Mouse (Mus musculus): ENCODE results near the gene Ang. TPM values are rescaled to one million over a fixed set of nuclear protein-coding genes. Genes with fewer than 3 reads are reported as not detected.

Ang gene
- total RNA-seq, 2 experiments from 2014 or later, result 14.3 to 22.4 TPM

- no peak for DNase-seq
Observed at GRCm38 (mm10) chr14:51129624-51129975, 38.6 kb downstream of the Ang start.

GRCm38 (mm10) chr14:51130315-51130940, 39.5 kb downstream of the Ang start:
- no peak for DNase-seq

- DNase-seq, result no peak
Observed at GRCm38 (mm10) chr14:51131086-51131815, 40.3 kb downstream of the Ang start.

- DNase-seq, result no peak
Observed at GRCm38 (mm10) chr14:51132372-51132771, 41.4 kb downstream of the Ang start.

- DNase-seq, result no peak
Observed at GRCm38 (mm10) chr14:51140342-51140741, 49.4 kb downstream of the Ang start.

GRCm38 (mm10) chr14:51142119-51142518, 51.2 kb downstream of the Ang start:
- DNase-seq, result no peak

- no peak for DNase-seq
Observed at GRCm38 (mm10) chr14:51142568-51142967, 51.6 kb downstream of the Ang start.

- no peak for DNase-seq
Observed at GRCm38 (mm10) chr14:51143287-51143686, 52.3 kb downstream of the Ang start.

GRCm38 (mm10) chr14:51143937-51144336, 53.0 kb downstream of the Ang start:
- no peak for DNase-seq

- DNase-seq, result no peak
Observed at GRCm38 (mm10) chr14:51144451-51144850, 53.5 kb downstream of the Ang start.

GRCm38 (mm10) chr14:51145521-51145920, 54.6 kb downstream of the Ang start:
- DNase-seq, result no peak

- DNase-seq, result no peak
Observed at GRCm38 (mm10) chr14:51146685-51147084, 55.7 kb downstream of the Ang start, which contains the start of gene Rnase1. Gene Rnase1 (minus strand): TSS chr14:51146785.

- DNase-seq, result no peak
Observed at GRCm38 (mm10) chr14:51148006-51148405, 57.1 kb downstream of the Ang start.

GRCm38 (mm10) chr14:51149164-51149563, 58.2 kb downstream of the Ang start:
- DNase-seq, result no peak

GRCm38 (mm10) chr14:51150206-51150831, 59.4 kb downstream of the Ang start:
- no peak for DNase-seq

Other genes with a start within 250 kb of the Ang start
- gene Tep1, start 220.6 kb upstream of the Ang start, total RNA-seq (2021), result 10 to 100 TPM; 18.8 to 26.2 TPM
- 1 to 10 TPM; 2.1 to 7.9 TPM for gene Klhl33, start 193.6 kb upstream of the Ang start, total RNA-seq (2021)
- gene Osgep, start 166.3 kb upstream of the Ang start, total RNA-seq (2021), result 10 to 100 TPM; 62.7 to 76.7 TPM
- gene Apex1, start 166.2 kb upstream of the Ang start, total RNA-seq (2021), result 10 to 100 TPM; 69.9 to 71.6 TPM
- 10 to 100 TPM; 41.0 to 46.3 TPM for gene Pip4p1, start 160.3 kb upstream of the Ang start, total RNA-seq (2021)
- gene Pnp, start 160.1 kb upstream of the Ang start, total RNA-seq (2021), result 10 to 100 TPM; 36.8 to 53.0 TPM
- 10 to 100 TPM; 37.1 to 48.5 TPM for gene Gm49342, start 146.6 kb upstream of the Ang start, total RNA-seq (2021)
- 1 to 10 TPM; 2.1 to 2.7 TPM for gene Pnp2, start 135.2 kb upstream of the Ang start, total RNA-seq (2021)
- under 1 TPM; 0.24 to 0.33 TPM for gene Rnase10, start 83.4 kb upstream of the Ang start, total RNA-seq (2021)
- gene Rnase9, start 49.3 kb upstream of the Ang start, total RNA-seq (2021), result not detected
- not detected for gene Rnase11, start 41.0 kb upstream of the Ang start, total RNA-seq (2021)
- not detected for gene Rnase12, start 33.5 kb upstream of the Ang start, total RNA-seq (2021)
- not detected for gene Olfr750, start 16.7 kb upstream of the Ang start, total RNA-seq (2021)
- gene Rnase4, start 73 bp upstream of the Ang start, total RNA-seq (2021), result 100 to 1,000 TPM in 1 of 2 experiments, 10 to 100 TPM in 1; 78.4 to 110 TPM
- gene Eddm3b, start 23.3 kb downstream of the Ang start, total RNA-seq (2021), result not detected
- 1 to 10 TPM; 1.6 to 2.0 TPM for gene Rnase6, start 32.8 kb downstream of the Ang start, total RNA-seq (2021)
- gene Rnase1, start 55.6 kb downstream of the Ang start, total RNA-seq (2021), result not detected
- gene Rnase2b, start 71.1 kb downstream of the Ang start, total RNA-seq (2021), result not detected
- not detected for gene Ang2, start 108.0 kb downstream of the Ang start, total RNA-seq (2021)
- not detected for gene Ear14, start 112.2 kb downstream of the Ang start, total RNA-seq (2021)
- gene Rnase2a, start 165.0 kb downstream of the Ang start, total RNA-seq (2021), result under 1 TPM; 0.61 to 0.96 TPM

Data from adrenal gland, postnatal 10 days (tissue).